Mouse (Mus musculus): ENCODE data around the gene Txnrd1.

Gene Txnrd1

DNA sequence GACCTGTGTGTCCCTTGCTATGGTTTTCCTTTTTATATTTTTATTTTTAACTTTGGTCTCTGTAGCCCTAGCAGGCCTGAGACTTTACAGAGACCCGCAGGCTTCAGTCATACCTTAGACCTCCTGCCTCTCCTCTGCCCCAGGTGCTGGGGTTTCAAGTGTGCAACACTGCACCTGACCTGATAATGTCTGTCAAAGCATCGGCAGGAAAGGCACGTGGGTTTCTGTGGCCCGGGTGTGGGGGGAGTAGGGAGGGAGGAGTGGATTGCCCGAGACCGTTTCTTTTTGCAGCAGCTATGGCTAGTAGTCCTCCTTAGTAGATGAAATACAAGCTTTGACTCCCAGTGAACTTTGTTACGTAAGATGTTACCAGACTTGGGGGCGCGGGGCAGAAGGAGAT, 15.8 kb upstream of the Txnrd1 start:
- CTCF ChIA-PET = interaction anchor here (0.7 kb wide), 1 partner anchor 78 kb away, joined by 3 read pairs; no protein-coding TSS in a partner anchor

DNA sequence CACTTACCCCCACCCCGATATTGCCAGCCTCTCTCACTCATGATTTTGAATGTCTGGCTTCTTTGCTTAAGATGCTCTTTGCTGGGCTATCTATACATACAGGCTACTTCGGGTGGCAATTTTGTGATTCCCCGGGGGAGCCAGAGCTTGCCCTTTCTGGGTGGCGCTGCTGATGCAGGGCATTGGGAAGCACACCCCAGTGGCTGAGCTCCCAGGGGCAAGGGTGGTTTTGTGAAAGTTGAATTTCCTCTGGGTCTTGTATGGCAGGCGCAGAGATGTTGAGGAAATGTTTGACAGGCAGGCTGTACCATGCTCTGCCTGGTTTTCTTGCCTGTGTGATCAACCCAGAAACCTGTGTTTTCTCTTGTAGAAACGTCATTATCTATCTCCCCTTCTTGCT, 15.1 kb upstream of the Txnrd1 start:
- CTCF ChIA-PET = interaction anchor here (0.5 to 0.7 kb wide), 3 partner anchors 83 to 1184 kb away, joined by 3 to 4 read pairs (median 3); no protein-coding TSS in a partner anchor

GRCm38 (mm10) chr10:82823108-82823778, 10.5 kb upstream of the Txnrd1 start:
- CTCF ChIA-PET = no interaction called here

DNA sequence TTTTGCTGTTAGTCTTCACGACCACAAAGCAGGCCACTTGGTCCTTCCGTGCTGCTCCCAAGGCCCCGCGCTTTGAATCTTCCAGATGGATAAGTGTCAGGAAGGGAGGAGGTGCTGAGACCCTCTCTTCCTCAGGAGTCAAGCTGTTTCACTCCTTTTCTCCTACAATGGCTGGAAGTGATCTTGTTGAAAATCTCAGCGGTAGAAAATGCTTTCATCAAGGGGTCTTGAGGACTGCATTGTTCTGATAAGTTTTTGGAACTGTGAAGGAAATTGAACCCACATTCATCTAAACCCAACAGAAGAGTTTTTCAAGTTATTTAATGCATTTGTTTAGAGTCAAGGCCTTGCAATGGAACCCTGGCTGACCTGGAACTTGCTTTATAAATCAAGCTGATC, 10.0 kb upstream of the Txnrd1 start:
- CTCF ChIA-PET = no interaction called here

DNA sequence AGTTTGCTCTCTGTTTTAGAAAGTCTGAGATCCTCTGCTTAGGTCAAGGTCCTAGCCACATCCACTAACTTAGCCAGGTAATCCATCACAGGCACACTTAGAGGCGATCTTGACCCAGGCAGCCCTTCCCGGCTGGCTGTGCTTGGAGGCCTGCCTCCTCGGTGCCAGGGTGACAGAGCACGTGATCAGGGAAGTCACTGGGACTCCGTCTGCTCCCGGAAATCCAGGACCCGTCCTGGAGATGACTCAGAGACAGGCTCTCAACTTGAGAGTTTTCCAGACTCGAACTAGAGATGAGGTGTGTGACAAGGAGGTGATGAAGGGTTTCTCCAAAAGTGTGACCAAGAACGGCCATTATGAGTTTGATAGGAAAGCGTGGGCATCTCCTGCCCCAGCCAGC, 9.2 kb upstream of the Txnrd1 start:
- CTCF ChIA-PET = no interaction called here

GRCm38 (mm10) chr10:82826516-82826915, 7.2 kb upstream of the Txnrd1 start:
- CTCF ChIA-PET = no interaction called here

DNA sequence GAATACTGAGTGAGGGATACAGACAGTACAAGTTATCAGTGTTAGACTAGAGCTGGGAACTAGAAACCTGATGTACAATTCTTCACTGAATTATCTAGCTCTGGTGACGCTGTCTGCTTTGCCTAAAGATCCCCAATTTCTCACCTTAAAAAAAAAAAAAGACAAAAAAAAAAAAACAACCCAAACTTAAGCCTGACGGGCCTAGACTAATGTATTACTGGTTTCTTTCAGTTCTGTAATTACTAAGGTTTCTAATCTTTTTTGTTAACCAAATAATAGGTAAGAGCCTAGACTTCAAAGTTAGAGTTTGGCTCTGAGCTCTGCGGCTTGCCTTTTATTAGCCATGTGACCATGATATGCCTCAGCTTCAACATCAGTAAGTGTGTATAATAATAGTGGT, 2.1 kb downstream of the Txnrd1 start:
- CTCF ChIA-PET = no interaction called here

DNA sequence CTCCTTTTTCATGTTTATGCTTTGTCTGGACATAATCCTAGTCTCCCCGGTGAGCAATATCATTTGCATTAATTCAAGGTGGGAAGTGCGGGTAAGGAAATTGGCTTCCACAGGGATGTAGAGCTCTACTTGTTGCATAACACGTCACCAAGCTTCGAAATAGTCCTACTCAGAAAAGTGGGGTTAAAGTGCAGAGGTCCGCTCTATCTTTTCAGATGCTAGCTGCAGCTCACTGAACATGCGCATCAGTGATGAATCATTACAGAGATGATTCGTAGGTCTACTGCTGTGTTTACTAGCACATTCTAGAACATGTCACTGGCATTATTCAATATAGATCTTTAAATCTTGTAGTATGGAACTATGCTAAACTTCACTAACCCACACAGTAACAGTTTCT, 4.6 kb downstream of the Txnrd1 start:
- CTCF ChIA-PET = no interaction called here

GRCm38 (mm10) chr10:82844090-82844489, 10.3 kb downstream of the Txnrd1 start:
- CTCF ChIA-PET = interaction anchor here (0.7 kb wide), 1 partner anchor 57 kb away, joined by 3 read pairs; no protein-coding TSS in a partner anchor

DNA sequence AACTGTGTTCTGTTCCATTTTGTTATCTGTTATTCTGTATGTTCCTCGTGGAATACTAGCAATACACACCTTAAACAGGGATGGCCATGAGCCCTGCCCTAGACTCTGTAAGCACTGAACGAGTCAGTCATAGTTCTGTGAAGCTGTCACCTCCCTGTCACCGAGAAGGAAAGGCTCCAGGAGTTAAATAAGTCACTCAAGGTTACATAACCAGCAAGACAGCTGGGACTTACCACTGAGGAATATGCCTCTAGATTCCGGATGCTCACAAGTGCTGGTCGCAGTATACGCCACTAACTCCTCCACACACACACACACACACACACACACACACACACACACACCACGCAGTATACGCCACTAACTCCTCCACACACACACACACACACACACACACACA, 11.0 kb downstream of the Txnrd1 start:
- CTCF ChIA-PET = interaction anchor here (0.7 kb wide), 1 partner anchor 57 kb away, joined by 3 read pairs; no protein-coding TSS in a partner anchor

GRCm38 (mm10) chr10:82847821-82848459, 14.2 kb downstream of the Txnrd1 start:
- CTCF ChIA-PET = no interaction called here

DNA sequence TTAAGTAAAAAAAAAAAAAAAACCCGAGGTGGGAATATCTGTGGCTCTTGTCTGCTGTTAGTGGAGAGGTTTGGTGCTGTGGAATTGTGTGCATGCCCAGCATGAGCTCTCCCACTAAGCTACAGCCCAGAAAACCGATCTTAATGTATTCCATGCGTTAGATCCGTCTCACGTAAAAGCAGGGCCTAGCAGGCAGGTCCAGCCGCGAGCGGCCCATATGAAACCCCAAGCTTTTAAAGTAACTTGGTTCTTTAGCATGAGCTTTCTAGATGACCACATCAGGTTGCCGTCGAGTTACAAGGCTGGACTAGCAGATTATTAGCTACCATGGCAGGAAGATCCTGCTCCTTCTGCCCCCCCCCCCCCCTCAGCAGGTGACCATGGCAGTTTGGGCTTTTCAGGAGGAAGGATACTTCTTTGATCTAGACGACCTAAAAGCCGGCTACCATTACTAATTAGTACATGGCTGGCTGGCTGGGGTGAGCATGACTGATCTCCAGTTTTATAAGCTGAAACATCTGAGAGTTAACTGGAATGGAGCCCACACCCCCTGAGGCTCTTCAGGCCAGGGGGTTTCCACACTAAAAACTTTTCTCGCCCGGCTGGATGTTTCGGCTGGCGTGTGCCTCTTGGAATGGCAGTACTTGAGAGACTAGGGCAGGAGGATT, 16.1 kb downstream of the Txnrd1 start:
- CTCF ChIA-PET = interaction anchor here (0.6 kb wide), 1 partner anchor 15 kb away, joined by 3 read pairs; no protein-coding TSS in a partner anchor

DNA sequence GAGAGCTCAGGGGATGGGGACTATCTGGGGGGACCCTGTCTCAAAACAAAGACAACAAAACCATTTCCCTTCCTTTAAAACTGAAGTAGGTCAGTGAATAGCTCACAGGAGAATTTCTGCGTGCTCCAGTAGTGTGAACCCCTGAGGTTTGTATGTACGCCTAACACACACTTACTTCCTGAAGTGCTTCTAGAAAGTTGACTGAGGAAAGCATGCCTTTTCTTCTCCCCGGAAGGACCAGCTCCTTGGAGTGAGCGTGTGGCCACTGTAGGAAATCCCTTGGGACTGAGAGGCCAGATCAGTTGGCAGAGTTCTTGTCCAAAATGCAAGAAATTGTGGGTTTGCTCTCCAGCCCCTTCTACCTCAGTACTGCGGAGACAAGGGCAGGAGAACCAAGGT, 16.6 kb downstream of the Txnrd1 start:
- CTCF ChIA-PET = no interaction called here

- CTCF ChIA-PET = no interaction called here
Measured at GRCm38 (mm10) chr10:82851751-82852150, 18.0 kb downstream of the Txnrd1 start.

GRCm38 (mm10) chr10:82858032-82858680, 24.4 kb downstream of the Txnrd1 start:
- CTCF ChIA-PET = interaction anchor here (0.7 to 2.1 kb wide), 2 partner anchors 42 to 475 kb away, joined by 10 to 12 read pairs; no protein-coding TSS in a partner anchor

GRCm38 (mm10) chr10:82858691-82859532, 25.2 kb downstream of the Txnrd1 start:
- CTCF ChIA-PET = interaction anchor here (0.7 to 2.1 kb wide), 3 partner anchors 38 to 474 kb away, joined by 3 to 12 read pairs (median 10); no protein-coding TSS in a partner anchor

- CTCF ChIA-PET = interaction anchor here (1.0 to 2.1 kb wide), 2 partner anchors 37 to 41 kb away, joined by 3 to 10 read pairs; no protein-coding TSS in a partner anchor
Measured at GRCm38 (mm10) chr10:82859533-82859915, 25.8 kb downstream of the Txnrd1 start.

DNA sequence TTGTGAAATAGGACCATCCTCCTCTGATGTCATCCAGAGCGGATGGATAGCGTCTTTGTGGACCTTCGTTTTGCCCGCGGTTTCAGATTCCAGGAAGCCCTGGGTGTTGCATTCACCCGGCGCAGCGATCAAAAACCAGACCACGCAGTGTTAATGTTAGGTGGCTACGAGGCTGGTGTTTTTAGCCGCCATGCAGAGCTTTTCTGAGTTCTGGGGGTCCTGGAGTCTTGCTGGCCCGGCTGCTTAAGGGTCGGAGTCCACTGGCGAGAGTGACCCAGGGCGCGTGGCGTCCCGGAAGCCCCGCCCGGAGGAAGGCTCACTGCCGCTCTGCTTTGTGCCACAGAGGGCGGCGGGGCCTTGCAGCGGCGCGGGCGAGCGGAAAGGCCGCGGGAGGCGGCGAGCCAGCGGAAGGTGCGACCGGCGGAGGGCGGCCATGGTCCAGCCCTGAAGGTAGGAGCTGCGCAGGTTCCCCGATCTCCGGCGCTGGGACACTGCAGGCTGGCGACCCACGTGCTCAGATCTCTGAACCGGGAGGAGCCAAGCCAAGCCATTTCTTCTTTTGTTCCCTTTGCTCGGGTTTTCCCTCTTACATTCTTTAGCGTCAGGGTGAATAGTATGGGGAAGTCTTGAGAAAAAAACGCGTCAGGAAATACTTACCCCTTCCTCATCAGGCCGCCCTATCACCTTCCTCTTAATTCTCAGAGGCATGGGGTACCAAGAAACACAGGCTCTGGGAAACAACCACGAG, 26.6 kb downstream of the Txnrd1 start:
- CTCF ChIA-PET = interaction anchor here (2.1 kb wide), 1 partner anchor 40 kb away, joined by 10 read pairs; no protein-coding TSS in a partner anchor

GRCm38 (mm10) chr10:82860929-82861315, 27.2 kb downstream of the Txnrd1 start:
- CTCF ChIA-PET = no interaction called here

GRCm38 (mm10) chr10:82863106-82863680, 29.4 kb downstream of the Txnrd1 start:
- CTCF ChIA-PET = no interaction called here

Data from spleen, embryonic (tissue).